Mouse (Mus musculus): ENCODE results near the gene Mcts2. TPM values are rescaled to one million over a fixed set of nuclear protein-coding genes. Genes with fewer than 3 reads are reported as not detected.
"Not testable (repeated sequence)": the region's sequence is repeated elsewhere in the genome, so short reads cannot be mapped to it uniquely, and the experiment has no call there.

The Mcts2 gene
- total RNA-seq (2022), result 10 to 100 TPM; 15.0 to 19.6 (median 16.6) TPM

DNA sequence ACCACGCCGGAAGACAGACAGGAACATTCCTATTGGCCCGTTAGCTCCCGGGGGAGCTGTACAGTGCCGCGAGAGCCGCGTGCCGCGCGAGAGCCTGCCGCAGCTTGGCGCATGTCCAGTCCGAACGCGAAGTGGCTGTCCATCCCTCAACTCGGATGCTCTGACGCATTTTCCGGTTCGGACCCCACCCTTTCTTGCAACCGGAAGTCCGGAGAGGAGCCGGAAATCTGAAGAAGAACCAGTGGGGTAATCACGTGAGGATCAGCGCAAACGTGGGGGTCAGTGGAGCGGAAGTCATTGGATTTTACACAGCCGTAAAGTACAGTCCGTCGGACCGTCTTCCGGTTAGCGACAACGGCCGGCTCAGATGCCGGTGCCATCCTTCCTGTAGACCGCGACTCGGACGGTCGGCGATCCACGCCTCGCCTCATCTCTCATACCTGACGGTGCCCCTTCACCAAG, at the start of gene Mcts2:
Gene Mcts2, plus strand, starts transcription at position 230 of the 462 bp plus-strand sequence.
- DNase-seq (ENCODE audit: low spot score), result peak; percentile 90

DNA sequence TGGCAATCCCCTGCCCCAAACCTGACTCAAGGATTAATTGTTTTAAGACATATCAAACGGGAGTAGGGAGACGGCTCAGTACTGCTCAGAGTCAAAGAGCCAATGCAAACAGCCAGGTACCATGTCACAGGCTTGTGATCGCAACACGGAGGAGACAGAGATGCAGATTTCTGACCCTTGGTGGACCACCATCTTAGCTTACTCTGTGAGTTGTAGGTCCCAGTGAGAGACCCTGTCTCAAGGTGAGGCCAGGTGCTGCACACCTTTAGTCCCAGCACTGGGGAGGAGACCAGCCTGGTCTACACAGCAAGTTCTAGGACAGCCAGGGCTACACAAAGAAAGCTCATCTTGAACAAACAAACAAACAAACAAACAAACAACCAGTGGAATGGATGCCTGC, 49.5 kb upstream of the Mcts2 start:
- no peak for DNase-seq (ENCODE audit: low spot score)

DNA sequence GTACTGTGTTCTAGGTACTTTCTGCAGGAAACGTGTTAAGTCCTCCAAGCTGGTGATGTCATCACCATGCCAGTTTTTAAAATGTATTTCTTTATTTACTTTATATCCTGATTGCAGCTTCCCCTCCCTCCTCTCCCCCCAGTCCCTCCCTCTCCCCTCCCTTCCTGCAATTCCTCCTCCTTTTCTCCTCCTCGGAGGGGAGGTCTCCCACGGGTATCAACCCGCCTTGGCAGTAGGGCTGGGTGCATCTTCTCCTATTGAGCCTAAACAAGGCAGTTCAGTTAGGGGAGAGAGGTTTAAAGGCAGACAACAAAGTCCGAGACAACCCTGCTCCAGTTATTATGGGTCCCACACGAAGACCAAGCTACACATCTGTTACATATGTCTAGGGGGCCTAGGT, 48.0 kb upstream of the Mcts2 start:
- DNase-seq (ENCODE audit: low spot score), result no peak

DNA sequence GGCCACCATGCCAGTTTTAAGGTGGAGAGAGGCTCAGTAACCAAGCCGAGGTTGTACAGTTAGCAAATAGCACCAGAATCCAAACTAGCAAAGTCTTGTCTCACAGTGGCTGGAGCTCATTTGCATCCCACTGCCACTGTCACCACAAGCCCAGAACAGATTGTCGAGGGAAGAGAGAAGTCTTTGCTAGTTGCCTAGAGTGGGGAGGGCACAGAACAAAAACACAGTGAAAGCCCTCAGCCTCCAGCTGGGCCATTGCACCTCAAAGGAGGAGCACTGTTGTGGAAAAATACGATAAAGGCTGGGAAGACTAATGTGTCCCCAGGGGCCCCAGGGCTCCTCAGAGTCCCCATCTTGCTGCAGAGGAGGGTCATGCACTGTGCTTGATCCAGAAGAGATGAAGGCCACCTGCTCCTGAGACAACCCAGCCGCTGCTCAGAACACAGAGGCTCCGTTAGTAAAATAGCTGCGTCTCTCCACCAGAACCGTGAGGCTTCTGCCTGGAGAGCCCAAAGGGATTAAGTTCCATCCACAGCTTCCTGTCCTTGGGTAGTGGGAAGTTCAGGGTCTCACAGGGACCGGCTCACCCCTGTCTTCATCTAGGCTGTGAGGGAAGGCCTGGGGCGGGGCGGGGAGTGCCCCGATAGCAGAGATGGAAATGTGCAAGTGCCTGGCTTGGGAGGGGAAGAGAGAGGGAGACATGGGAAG, 47.3 kb upstream of the Mcts2 start:
- peak; percentile 64 for DNase-seq (ENCODE audit: low spot score)

DNA sequence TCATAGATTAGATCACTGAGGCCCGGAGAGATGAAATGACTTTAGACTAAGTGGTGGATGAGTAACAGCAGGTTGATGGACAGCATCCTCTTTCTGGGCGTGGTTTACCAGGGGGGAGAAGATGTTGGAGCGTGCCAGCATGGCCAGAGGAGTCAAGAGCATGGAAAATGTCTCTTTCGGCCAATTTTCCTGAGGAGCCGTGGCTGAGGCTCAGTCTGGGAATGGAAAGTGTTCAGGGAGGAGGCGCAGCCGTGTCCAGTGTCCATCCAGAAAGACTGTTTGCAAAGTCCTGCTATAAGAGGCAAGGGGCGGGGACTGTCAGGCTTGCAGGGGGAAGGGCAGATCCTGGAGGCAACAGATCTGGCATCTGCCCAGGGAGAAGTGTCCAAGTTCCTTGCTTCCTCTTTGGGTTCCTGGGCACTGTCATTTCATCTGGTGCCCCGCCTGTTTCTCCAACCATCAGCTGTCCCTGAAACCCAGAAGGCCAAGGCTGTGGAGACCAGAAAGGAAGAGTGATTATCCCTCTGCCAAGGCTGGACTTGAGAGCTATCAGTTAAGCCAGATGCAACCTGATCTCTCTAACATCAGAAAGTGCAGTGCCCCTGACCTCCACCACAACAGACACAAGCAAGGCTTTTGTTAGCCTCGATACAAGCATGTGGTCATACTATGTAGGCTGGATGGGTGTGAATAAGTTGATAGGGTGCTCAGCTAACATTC, 33.8 kb upstream of the Mcts2 start:
- peak; percentile 59 for DNase-seq (ENCODE audit: low spot score)

DNA sequence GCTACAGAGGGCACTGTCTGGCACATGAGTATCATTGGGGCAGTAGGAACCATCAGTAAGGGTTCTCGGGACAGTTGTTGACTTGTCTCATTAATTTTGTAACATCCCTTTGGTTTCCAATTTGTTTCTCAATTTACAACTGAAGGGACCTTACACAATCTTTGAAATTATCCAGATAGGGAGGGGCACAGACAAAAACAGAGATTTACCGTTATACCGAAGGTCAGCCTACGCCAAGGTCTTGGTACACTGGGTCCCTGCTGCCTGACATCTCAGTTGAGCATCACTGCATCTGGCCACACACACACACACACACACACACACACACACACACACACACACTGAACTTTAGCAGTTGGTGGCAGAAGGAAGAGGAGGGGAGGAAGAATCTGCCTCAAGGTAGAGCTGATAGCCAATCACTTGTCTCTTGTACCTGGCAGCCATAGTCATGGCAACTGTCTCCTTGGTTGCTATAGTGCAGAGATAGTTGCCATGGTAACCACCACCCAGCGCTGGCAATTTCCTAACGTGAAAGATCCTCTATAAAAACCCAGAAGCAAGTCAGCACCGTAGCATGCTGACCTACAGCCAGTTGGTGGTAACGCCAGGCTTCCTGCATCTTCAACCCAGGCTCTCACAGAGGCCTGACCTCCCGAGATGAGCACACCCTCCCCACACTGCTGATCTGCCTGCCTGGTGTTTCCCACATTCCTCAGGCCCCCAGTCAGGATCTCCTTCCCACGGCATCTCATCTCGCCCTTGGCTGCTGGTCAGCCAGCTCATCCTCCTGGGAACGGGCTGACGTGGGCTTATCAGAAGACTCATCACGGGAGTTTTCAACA, 32.7 kb upstream of the Mcts2 start:
- DNase-seq (ENCODE audit: low spot score), result no peak

DNA sequence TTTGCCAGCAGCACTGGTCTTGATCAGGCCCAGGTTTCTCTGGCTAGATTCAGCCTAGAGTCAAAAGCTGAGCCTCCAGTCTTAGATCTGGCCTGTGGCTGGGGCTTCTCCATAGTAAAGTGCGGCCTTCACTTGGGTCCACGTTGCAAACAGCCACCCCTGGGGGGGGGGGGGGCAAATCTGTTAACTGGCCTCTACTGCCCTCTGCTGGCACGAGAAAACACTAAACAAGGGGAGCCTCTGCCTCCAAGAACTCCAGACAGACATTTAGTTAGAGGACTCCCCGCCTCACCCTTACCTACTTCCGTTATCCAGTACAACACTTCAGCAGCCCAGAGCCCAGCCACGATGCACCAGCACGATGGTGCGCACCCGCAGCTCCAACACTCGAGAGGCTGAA, 29.4 kb upstream of the Mcts2 start:
- no peak for DNase-seq (ENCODE audit: low spot score)

DNA sequence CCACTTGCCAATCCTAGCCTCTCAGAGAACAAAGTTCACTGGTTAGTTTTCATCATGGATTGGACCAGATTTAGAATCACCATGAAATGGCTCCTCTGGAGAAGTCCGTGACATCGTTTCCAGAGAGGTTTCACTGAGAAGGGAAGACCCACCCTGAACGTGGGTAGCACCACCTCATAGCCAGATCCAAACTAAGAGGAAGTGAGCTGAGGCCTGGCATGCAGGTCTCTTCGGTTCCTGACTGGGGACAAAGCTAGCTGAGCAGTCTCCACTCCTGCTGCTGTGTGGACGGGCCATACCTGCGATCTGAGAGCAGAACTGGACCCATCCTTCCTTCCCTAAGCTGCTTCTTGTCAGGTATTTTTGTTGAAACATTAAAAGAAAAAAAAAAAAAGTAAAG, 25.7 kb upstream of the Mcts2 start:
- no peak for DNase-seq (ENCODE audit: low spot score)

DNA sequence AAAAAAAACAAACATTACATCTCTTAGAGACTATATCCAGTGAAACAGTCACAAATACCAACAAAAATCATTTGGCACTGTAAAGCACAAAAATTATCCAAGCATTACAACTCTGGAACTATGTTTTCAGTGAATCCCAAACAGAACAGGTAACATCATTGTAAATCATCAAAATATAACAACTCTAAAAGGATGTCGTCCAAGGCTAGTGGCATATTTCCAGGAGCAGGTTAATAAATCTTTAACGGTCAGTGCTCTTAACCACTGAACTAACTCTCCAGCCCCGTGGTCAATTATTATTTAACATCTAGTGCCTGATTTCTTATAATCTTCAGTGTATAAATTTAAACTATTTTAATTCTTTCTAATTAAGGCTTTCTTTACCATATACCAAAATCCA, 20.6 kb upstream of the Mcts2 start:
- not testable (repeated sequence) for DNase-seq (ENCODE audit: low spot score)

DNA sequence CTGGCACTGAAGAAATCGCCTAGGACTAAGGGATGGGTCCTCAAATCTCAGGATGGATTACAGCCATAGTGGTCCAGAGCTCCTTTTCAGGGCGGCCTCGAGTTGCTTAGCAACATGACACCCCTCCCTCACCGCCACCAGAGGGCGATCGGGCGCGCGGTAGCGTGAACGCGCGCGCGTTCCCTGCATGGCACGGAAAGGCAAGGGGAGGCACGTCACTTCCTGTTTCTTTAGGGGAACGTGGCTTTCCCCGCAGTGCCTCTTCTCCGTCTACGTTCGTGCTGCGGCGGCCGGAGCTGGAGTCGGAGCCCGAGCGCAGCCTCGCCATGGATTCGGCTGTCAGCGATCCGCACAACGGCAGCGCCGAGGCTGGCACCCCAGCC, 17.6 kb upstream of the Mcts2 start, which contains the start of gene H13:
Gene H13, plus strand, starts transcription at position 206 of the 383 bp plus-strand sequence.
- peak; percentile 90 for DNase-seq (ENCODE audit: low spot score)

DNA sequence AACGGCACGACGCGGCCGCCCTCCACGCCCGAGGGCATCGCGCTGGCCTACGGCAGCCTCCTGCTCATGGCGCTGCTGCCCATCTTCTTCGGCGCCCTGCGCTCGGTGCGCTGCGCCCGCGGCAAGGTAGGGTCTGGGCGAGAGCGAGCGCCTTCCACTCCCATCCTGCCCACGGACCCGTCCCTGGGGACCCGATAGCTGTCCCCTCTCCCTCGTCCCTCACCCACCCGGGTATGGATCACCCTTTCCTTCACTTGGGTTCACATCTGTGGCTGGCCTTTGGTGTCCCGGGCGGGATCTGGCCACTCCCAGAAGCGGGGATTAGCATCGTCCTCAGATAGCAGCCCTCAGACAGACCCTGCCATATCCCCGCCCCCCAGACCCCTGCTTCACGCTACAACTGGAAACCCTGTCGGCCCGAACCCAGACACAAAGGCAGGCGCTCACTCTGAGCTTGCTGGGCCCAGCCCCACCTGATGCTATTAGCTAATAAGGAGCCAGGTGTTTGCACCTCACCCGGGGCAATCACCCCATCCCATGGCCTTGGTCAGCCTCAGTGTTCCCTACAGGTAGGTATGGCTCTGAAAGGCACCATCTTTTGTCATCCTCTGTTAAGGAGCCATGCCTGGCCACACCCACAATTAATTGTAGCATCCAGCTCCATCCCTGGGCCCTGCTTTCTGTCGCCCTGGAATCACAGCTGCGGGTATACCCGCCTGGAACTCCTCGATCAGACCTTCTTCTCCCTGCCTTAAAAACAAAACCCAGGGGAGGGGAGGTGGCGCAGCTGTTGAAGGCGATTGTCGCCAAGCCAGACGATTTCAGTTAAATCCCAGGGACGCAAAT, 17.0 kb upstream of the Mcts2 start:
- DNase-seq (ENCODE audit: low spot score), result no peak

DNA sequence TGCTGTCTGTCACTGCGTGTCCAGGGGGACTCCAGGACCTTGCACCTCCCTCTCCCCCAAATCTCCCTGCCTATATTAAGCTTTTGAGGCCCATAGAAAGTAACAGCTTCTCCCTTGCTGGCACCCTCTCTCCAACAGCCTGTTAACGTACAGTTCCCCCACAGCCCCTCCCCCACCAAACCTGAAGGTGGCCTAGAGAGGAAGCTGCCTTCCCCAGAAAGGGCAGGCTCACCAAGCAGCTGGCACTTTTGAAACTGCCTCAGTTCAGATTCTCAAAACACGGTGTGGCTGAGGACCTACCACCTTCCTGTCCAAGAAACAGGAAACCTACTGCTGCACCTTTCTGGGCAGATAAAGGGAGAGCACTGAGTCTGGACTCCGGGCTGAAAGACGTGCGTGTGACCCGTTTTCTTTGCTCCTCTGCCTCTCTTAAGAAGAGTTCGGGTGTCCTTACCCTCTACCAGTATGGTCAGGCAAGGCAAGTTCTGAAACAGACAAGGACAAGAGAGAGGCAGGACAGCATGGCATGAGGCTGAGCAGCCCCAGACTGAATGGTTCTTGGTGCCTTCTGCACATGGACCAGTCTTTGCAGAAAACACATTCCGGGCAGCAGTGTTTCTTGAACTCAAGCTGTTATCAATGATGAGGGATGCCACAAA, 15.7 kb upstream of the Mcts2 start:
- DNase-seq (ENCODE audit: low spot score), result no peak

DNA sequence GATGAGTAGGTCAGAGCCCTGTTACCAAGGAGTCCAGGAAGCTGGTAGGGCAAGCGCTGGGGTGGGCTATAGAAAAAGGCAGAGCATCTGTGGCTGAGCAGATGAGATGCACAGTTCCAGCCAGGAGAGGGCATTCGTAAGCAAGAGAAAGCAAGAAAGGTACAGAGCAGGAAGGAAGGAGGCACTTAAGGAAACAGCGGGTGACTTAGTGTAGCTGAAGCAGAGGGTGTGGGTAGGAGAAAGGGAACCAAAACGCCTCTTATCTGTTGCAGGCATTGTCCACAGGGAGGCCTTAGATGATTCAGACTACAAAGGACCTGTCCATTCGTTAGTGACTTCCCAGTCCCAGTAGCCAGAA, 15.2 kb upstream of the Mcts2 start:
- DNase-seq (ENCODE audit: low spot score), result no peak

DNA sequence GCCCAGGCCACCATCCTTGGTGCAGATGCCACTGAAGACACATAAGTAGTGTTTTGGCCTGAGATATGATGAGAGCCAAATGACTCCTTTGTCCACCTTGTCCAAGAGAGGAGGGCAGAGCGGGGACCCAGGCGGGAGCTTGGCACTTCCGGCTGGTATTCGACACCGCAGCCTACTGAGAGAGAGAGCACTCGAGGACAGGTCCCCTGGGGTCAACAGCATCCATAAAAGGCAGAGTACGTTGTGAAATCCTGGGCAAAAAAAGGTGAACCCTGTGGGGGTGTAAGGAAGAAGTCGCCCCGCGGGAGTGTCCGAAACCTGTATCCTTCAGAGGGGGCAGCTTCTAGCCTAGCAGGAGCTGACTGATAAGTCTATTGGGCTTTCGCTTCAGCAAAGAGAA, 14.7 kb upstream of the Mcts2 start:
- no peak for DNase-seq (ENCODE audit: low spot score)

DNA sequence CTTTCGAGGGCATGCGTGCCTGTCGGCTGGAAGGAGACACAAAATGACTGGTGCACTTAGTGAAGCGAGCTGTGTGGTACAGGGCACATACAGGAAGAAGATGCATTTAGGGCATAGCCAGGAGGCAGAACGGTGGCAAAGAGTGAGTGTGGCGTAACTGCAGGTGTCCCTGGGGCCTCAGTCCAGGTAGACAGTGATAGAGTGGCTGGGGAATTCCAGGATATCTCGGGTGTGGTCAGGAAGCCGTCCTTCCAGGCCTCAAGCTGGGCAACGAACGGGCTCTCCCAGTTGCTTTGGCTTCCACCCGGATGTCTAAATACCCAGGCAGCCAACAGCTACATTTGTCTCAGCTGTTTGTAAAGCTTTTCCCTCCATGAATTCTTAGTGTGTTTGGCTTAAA, 12.7 kb upstream of the Mcts2 start:
- DNase-seq (ENCODE audit: low spot score), result no peak

DNA sequence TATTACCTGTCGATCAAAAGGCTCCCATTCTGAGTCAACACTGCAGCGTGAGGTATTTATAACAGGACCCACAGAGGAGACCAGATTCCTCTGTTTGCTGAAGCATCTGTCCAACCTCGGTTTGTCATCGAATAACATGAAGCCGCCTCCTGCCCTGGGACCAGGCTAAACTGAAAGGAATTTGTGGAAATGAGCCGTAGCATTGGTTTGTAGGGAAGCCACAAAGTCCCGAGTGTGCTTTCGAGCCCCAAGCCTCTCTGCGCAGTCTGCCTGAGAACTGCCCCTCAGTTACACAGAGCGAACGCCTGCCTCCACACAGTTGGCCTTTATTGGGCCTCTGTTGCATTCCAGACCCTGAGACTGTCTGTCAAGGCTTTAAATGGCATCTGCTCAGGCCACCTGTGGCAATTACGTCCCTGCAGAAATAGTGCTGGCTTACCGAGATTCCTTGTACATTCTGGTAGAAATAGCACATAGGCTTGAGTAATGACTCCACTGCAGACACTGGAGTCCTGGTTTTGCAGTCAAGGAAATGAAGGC, 11.5 kb upstream of the Mcts2 start:
- no peak for DNase-seq (ENCODE audit: low spot score)

DNA sequence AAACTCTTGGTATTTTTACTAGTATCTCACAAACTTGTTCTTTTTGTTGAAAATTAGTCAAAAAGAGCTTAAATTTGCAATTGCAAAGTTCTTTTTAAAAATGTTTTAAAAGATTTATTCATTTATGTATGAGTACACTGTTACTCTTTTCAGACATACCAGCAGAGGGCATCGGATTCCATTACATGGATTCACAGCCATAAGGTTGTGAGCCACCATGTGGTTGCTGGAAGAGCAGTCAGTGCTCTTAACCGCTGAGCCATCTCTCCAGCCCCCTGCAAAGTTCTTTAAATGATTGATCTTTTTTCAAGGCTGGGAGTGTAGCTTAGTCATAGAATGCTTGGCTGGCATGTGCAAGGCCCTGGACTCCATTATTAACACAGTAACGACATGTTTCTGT, 8.5 kb upstream of the Mcts2 start:
- no peak for DNase-seq (ENCODE audit: low spot score)

DNA sequence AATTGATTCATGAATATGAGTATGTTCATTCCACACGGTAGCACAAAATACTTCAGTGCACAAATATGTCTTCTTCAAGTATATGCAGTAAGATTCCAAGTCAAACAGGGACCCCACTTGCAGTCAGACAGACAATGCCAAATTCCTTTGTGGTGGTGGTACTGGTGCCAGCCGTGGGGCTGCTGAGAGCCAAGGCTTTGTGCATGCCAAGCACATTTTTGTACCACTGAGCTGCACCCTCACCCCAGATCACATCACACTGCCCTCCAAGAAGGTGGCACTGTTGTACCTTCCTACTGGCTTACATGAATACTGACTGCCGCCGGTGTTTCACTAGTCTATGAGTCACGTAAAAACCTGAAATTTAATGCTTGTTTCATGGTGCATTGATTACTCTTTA, 7.9 kb upstream of the Mcts2 start:
- no peak for DNase-seq (ENCODE audit: low spot score)

DNA sequence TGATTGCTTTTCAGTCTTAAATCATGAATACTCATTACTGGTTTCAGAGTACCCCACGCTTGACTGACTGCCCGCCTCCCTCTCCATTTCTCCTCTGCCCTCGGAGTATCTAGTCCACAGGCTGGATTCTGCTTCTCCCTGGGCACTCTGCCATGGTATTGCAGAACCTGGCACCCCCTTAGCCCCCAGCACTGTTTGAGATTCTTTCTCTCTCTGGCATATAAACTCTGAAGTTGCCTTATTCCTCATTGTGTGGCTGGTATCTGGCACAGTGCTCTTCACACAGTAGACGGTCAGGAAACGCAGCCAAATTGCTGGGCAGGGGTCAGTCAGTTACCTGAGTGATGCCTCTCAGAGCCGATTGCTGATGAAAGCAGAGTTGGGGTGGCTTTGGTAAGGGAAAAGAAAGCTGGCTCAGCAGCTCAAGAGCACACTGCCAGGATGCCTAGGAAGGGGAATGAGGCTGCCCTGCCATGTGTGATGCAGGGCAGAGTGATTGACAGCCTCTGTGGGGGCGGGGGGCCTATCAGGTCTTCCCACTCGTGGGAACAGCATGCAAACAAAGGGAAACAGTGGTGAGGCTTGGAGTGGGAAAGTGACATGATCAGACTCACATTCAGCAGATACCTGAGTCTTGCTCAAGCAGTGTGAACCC, 7.0 kb upstream of the Mcts2 start:
- no peak for DNase-seq (ENCODE audit: low spot score)

DNA sequence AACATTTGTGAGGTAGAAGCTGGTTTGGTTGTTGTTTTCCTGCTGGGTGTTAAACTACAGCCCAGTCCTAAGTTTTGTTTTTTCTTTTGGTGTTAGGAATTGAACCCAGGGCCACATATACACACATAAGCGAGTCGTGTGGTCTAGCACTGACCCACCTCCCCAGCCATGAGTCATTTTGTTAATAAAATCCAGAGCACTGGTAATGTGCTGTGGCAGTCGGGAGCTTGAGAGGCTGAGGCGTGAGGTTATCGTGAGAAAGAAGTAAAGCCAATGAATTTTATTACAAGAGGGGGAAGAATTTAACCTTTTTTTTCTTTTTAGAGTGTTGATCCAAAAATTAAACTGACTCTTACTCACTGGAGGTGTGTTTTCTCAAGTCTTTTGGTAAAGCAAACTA, 3.7 kb upstream of the Mcts2 start:
- DNase-seq (ENCODE audit: low spot score), result no peak
